Mouse (Mus musculus): ENCODE measurements around the gene Rcl1. TPM values are rescaled to one million over a fixed set of nuclear protein-coding genes. Genes with fewer than 3 reads are reported as not detected.

Gene Rcl1
- polyA plus RNA-seq, 1 experiment: 16.5 TPM

DNA sequence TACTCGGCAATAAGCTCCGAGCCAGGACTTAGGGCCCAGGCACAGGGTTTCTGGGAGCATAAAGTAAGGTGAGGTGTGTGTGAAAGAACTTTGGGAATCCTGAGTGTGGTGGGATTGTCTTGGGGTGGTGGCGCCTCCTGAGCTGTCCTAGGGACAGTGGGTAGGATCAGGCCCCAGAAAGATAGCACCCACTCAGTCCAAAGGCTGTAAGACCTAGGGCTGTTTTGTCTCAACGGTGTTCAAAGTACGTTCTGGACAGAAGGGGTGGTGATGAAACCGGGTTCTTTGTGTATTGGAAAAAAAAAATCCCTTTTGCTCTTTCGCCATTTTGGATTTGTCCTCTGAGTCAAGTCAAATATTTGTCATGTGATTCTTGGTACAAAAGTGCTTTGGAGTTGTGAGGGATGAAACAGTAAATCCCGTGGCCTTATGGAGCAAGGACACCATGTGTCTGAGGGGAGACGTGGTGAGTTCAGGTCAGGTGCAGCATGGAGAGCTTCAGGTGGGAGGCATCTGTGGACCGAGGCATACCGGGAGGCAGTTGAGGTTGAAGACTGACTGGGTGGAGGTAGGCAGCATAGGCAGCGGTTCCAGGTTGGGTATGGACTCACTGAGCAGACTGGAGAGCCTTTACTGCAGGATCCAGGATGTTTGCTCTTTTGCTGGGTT, 25.3 kb downstream of the Rcl1 start:
- no peaks in the 10 kb centered on the region for H3K4me1 ChIP-seq (ENCODE audit: control insufficient read depth, insufficient read depth, low read length)
- no peak overlapping the region for H3K4me3 ChIP-seq (ENCODE audit: insufficient read depth, low read length)
- no peak overlapping the region for H3K27ac ChIP-seq (ENCODE audit: insufficient read depth, low read length)
- no peak for TF ChIP-seq POLR2A (IDR thresholded peaks at IDR 0.05; ENCODE audit: extremely low read depth, insufficient read depth, low read length)
- TF ChIP-seq CTCF (IDR thresholded peaks at IDR 0.05; ENCODE audit: extremely low read depth, insufficient read depth, low read length): no peak

DNA sequence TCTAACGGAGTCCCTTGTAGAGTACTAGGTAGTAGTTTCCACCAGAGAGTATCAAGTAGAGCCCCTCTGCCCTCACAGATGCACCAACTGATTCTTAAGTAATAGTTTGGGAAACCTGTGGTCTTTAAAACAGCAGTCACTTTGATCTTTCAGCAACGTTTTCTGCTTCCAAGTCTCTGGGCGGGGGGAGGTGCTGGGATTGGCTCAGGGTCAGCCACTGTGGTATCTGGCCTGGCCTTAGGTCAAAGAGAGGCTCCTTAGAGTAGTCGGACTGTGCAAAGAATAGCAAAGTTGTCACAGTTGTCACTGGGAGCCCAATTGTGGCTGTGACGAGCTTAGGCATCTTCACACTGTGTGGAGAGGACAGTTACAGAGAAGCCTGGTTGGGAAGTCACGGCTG, 26.2 kb downstream of the Rcl1 start:
- H3K4me1 ChIP-seq (ENCODE audit: control insufficient read depth, insufficient read depth, low read length): no peaks in the 10 kb centered on the region
- no peak overlapping the region for H3K4me3 ChIP-seq (ENCODE audit: insufficient read depth, low read length)
- no peak for TF ChIP-seq POLR2A (IDR thresholded peaks at IDR 0.05; ENCODE audit: extremely low read depth, insufficient read depth, low read length)
- no peak for TF ChIP-seq CTCF (IDR thresholded peaks at IDR 0.05; ENCODE audit: extremely low read depth, insufficient read depth, low read length)
- no peak overlapping the region for H3K27ac ChIP-seq (ENCODE audit: insufficient read depth, low read length)

DNA sequence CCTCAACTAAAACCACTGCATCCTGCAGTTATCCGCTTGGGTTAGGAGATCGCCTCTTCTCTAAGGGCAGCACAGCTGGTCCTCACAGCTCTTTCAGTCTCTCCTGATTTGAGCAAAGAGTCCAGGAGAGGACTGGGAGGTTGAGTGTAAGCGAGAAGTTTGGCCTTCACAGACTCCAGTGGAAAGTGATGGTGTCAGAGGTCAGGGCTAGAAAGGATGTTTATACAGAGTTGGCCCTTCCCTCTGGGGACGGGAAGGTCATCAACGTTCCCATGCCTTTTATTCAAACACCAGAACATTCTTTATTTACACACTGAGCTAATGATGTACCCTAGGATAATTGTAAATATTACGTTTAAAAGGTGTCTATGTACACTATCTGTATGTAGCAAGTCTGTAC, 27.0 kb downstream of the Rcl1 start:
- no peak overlapping the region for H3K27ac ChIP-seq (ENCODE audit: insufficient read depth, low read length)
- no peak overlapping the region for H3K4me3 ChIP-seq (ENCODE audit: insufficient read depth, low read length)
- no peaks in the 10 kb centered on the region for H3K4me1 ChIP-seq (ENCODE audit: control insufficient read depth, insufficient read depth, low read length)
- no peak for TF ChIP-seq CTCF (IDR thresholded peaks at IDR 0.05; ENCODE audit: extremely low read depth, insufficient read depth, low read length)
- no peak for TF ChIP-seq POLR2A (IDR thresholded peaks at IDR 0.05; ENCODE audit: extremely low read depth, insufficient read depth, low read length)

DNA sequence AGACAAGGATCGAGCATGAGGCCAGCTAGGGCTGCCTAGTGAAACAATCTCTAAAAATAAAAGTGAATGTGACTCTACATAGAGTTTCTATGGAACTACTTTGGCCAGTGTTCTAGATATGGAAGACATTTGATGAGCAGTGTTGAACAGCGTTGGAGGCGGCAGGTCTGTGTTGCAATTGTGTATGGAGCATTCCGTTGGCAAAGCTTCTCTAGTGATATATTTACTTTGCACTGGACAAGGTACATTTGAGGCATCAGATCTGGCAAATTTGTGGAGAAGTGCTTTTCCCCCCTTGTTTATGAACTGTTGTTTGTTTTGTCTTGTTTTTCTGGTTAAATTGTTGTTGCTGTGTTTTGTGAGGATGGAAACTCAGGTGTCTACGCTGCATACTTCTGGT, 28.4 kb downstream of the Rcl1 start:
- H3K4me3 ChIP-seq (ENCODE audit: insufficient read depth, low read length): no peak overlapping the region
- no peak overlapping the region for H3K27ac ChIP-seq (ENCODE audit: insufficient read depth, low read length)
- TF ChIP-seq CTCF (IDR thresholded peaks at IDR 0.05; ENCODE audit: extremely low read depth, insufficient read depth, low read length) (no peak), POLR2A (IDR thresholded peaks at IDR 0.05; ENCODE audit: extremely low read depth, insufficient read depth, low read length) (no peak)
- H3K4me1 ChIP-seq (ENCODE audit: control insufficient read depth, insufficient read depth, low read length): no peaks in the 10 kb centered on the region

DNA sequence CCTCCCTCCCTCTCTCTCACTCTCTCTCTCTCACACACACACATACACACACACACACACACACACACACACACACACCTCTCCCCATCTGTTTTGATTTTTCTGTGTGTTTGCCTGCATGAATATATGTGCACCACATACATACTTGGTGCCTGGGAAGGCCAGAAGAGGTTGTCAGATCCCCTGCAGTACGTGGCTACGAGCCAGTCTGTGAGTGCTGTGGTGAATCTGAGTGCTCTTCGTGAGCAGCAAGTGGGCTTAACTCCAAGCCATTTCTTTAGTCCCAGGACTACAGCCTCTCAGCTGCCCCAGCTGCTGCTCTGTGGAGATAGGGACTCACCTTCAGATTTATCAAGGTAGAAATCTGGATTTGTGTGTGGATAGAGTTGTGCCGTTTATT, 30.0 kb downstream of the Rcl1 start:
- no peak for TF ChIP-seq POLR2A (IDR thresholded peaks at IDR 0.05; ENCODE audit: extremely low read depth, insufficient read depth, low read length)
- no peak for TF ChIP-seq CTCF (IDR thresholded peaks at IDR 0.05; ENCODE audit: extremely low read depth, insufficient read depth, low read length)

DNA sequence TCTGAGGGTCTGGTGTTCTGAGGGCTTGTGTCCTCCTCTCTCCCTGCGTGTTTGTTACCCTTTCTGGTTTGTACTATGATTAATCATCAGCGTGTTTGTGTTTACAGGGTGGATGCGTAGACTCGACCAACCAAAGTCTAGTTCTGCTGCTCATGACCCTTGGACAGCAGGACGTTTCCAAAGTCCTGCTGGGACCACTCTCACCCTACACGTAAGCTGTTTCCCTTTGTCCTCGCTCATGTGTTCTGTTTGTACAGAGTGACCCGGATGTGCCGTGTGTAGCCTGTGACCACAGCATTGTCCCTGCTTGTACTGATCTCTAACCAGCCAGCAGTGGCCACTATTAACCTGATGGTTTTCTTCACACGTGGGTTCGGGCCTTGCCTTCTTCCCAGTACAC, 33.1 kb downstream of the Rcl1 start:
- Histone ChIP-seq H3K4me1 (ENCODE audit: control insufficient read depth, insufficient read depth, low read length) (no peaks in the 10 kb centered on the region), H3K4me3 (ENCODE audit: insufficient read depth, low read length) (no peak overlapping the region), H3K27ac (ENCODE audit: insufficient read depth, low read length) (no peak overlapping the region)
- no peak for TF ChIP-seq POLR2A (IDR thresholded peaks at IDR 0.05; ENCODE audit: extremely low read depth, insufficient read depth, low read length)
- no peak for TF ChIP-seq CTCF (IDR thresholded peaks at IDR 0.05; ENCODE audit: extremely low read depth, insufficient read depth, low read length)

More for the DNA sequence above, 30.0 kb downstream of the Rcl1 start:
- no peak overlapping the region for H3K4me3 ChIP-seq (ENCODE audit: insufficient read depth, low read length)
- H3K27ac ChIP-seq (ENCODE audit: insufficient read depth, low read length): no peak overlapping the region
- H3K4me1 ChIP-seq (ENCODE audit: control insufficient read depth, insufficient read depth, low read length): no peaks in the 10 kb centered on the region

DNA sequence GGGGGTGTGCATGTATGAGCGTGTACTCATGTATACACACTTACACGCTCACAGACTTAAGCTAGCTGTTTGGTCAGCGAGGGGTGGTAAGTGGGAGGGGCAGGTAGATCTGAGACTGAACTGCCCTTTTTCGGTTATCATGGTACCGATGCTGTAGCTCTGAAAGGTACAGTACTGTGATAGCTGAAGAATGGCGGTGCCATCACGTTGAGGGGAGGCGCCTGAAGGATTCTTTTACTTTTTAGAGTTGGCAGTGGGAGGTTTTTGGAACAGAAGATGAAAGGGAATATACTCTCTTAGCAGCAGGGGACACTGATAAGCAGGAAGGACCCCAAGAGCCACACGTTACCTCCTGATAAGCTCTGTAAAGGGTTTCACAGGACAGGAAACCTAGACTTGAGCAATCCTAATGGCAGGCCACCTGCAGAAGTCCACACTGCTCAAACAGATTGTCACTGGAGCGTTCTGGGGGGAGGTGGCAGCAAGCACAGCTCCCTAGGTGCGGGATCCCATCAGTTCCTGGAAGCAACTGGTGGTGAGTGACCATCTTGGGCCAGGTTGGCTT, 34.1 kb downstream of the Rcl1 start:
- TF ChIP-seq POLR2A (IDR thresholded peaks at IDR 0.05; ENCODE audit: extremely low read depth, insufficient read depth, low read length) (no peak), CTCF (IDR thresholded peaks at IDR 0.05; ENCODE audit: extremely low read depth, insufficient read depth, low read length) (no peak)
- H3K27ac ChIP-seq (ENCODE audit: insufficient read depth, low read length): no peak overlapping the region
- no peak overlapping the region for H3K4me3 ChIP-seq (ENCODE audit: insufficient read depth, low read length)
- no peaks in the 10 kb centered on the region for H3K4me1 ChIP-seq (ENCODE audit: control insufficient read depth, insufficient read depth, low read length)

DNA sequence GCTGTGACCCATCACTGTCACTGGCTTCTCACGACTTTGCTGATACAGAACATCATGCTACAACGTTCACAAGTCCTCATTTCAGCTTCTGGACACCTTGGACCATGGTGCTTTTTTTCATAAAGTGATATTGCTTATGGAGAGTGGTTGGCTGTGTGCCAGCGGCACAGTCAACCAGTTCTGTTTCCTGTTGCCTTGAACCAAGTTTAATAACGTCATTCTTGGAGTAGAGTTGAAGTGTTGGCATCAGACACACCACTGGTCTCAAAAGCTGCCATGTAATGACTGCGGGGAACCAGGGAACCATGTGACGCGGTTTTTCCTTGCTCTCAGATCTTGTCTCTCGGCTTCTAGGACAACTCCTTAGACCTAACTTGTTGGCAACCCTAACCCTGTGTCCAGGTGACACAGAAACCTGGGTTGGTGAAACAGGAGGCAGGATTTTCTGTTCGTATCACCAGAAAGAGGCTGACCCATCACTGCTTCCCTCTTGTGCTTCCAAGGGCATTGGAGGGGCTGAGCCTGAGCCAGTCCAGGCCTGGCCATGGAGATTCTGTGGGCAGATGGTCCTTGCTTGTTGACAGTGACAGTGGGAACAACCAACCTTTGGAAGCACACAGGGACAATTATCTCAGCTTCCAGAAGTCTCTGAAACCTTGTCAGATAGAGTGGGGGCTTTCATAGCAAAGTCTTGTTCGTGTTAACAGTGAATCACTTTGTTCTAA, 37.5 kb downstream of the Rcl1 start:
- H3K27ac ChIP-seq (ENCODE audit: insufficient read depth, low read length): no peak overlapping the region
- TF ChIP-seq CTCF (IDR thresholded peaks at IDR 0.05; ENCODE audit: extremely low read depth, insufficient read depth, low read length): no peak
- H3K4me1 ChIP-seq (ENCODE audit: control insufficient read depth, insufficient read depth, low read length): peaks cover 2% of the 10 kb centered on the region; the same call in 1 of the 2 replicates
- no peak overlapping the region for H3K4me3 ChIP-seq (ENCODE audit: insufficient read depth, low read length)

DNA sequence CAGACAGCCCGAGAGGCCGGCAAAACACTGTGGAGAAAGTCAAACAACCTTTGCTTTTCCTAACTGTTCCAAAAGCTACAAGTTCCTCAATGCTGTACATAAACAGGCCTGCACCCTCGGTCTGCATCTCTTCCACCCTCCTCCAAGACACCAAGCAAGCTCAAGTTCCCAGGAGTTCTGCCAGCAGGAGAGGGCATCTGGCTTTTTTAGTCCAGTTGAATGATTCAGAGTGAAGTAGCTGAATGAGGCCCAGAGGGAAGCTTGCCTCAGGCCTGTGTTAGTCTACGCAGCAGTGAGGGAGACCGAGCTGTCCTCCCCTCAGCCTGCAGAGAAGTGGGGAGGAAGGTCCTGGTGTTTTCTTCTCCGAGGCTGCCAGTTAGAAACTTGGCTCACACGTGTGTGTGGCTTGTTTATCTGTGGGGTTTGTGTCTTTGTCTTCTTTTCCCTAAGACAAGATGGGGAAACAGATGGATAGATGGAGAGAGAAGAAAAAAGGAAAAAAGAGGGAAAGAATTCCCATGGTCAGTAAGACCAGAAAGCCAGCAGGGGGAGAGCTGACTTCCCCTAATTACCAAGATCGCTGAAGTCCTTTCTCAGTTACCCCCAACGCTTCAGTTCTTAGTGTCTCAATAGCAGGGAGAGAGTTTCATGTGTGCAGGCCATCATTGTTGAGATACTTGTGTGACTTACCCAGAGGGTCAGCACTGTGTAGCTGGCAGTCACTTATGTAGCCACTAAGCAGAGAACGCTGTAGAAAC, 38.7 kb downstream of the Rcl1 start:
- no peak overlapping the region for H3K4me3 ChIP-seq (ENCODE audit: insufficient read depth, low read length)
- TF ChIP-seq CTCF (IDR thresholded peaks at IDR 0.05; ENCODE audit: extremely low read depth, insufficient read depth, low read length) (peak; percentile 14; the same call in 1 of the 2 replicates), POLR2A (IDR thresholded peaks at IDR 0.05; ENCODE audit: extremely low read depth, insufficient read depth, low read length) (no peak)
- H3K27ac ChIP-seq (ENCODE audit: insufficient read depth, low read length): no peak overlapping the region
- H3K4me1 ChIP-seq (ENCODE audit: control insufficient read depth, insufficient read depth, low read length): peaks cover 2% of the 10 kb centered on the region; the same call in 1 of the 2 replicates
